Mouse (Mus musculus): ENCODE measurements at regions not wholly inside any gene's neighbourhood (a gene's known extent, or its start where the extent isn't known, plus 50 kb on each side); places are given as distances from the start of the nearest gene placed in this dataset.

GRCm38 (mm10) chr12:92292460-92293340 is 443.7 kb upstream of the Sel1l start:
- peak; percentile 80 for DNase-seq (ENCODE audit: low spot score)

GRCm38 (mm10) chr12:92291490-92291889 is 442.5 kb upstream of the Sel1l start:
- DNase-seq (ENCODE audit: low spot score) = no peak

GRCm38 (mm10) chr12:92285511-92285910 is 436.6 kb upstream of the Sel1l start:
- no peak for DNase-seq (ENCODE audit: low spot score)

GRCm38 (mm10) chr12:92280470-92280869 is 431.5 kb upstream of the Sel1l start:
- no peak for DNase-seq (ENCODE audit: low spot score)

GRCm38 (mm10) chr12:92251962-92252361 is 403.0 kb upstream of the Sel1l start:
- no peak for DNase-seq (ENCODE audit: low spot score)

GRCm38 (mm10) chr12:92246790-92247451 is 398.0 kb upstream of the Sel1l start:
- peak; percentile 59 for DNase-seq (ENCODE audit: low spot score)

GRCm38 (mm10) chr12:92239956-92240699 is 391.2 kb upstream of the Sel1l start:
- no peak for DNase-seq (ENCODE audit: low spot score)

- no peak for DNase-seq (ENCODE audit: low spot score)
These were observed 384.9 kb upstream of the Sel1l start for GRCm38 (mm10) chr12:92233650-92234408.

GRCm38 (mm10) chr12:92228585-92228984 is 379.6 kb upstream of the Sel1l start:
- peak; percentile 69 for DNase-seq (ENCODE audit: low spot score)

GRCm38 (mm10) chr12:92203351-92203750 is 354.4 kb upstream of the Sel1l start:
- DNase-seq (ENCODE audit: low spot score) = no peak

- no peak for DNase-seq (ENCODE audit: low spot score)
These were observed 351.6 kb upstream of the Sel1l start for GRCm38 (mm10) chr12:92200602-92201001.

GRCm38 (mm10) chr12:92198738-92199477 is 350.0 kb upstream of the Sel1l start:
- no peak for DNase-seq (ENCODE audit: low spot score)

GRCm38 (mm10) chr12:92193934-92194685 is 345.2 kb upstream of the Sel1l start:
- DNase-seq (ENCODE audit: low spot score) = no peak

GRCm38 (mm10) chr12:92193199-92193933 is 344.4 kb upstream of the Sel1l start:
- no peak for DNase-seq (ENCODE audit: low spot score)

- no peak for DNase-seq (ENCODE audit: low spot score)
These were observed 340.1 kb upstream of the Sel1l start for GRCm38 (mm10) chr12:92189022-92189421.

- DNase-seq (ENCODE audit: low spot score) = no peak
These were observed 338.2 kb upstream of the Sel1l start for GRCm38 (mm10) chr12:92187133-92187482.

- no peak for DNase-seq (ENCODE audit: low spot score)
These were observed 337.6 kb upstream of the Sel1l start for GRCm38 (mm10) chr12:92186448-92187132.

GRCm38 (mm10) chr12:92179292-92179691 is 330.3 kb upstream of the Sel1l start:
- DNase-seq (ENCODE audit: low spot score) = no peak

- DNase-seq (ENCODE audit: low spot score) = no peak
These were observed 307.8 kb upstream of the Sel1l start for GRCm38 (mm10) chr12:92156726-92157125.

Data from retina, embryonic 14.5 days (tissue).